Mouse (Mus musculus) gastrocnemius, postnatal 36 days (tissue): ENCODE data around the gene Trp53bp1. TPM values are rescaled to one million over a fixed set of nuclear protein-coding genes. Genes with fewer than 3 reads are reported as not detected.

Source experiments
- DNase-seq, 2 experiments: peaks; one replicate each; pipeline ENCODE4 v3.0.0; 2022
- intact Hi-C: fragments of 180-260 bp; cut with DNase I; formaldehyde crosslinking; loops from one replicate; pipeline ENCODE4 v1.15.1; 2025
- total RNA-seq, 2 experiments: library from RNA; stranded (reverse); gene quantifications; 2 replicates each; pipeline ENCODE4 v1.2.3; 2021

The Trp53bp1 gene
- total RNA-seq, 2 experiments from 2014 or later = 14.2 to 16.0 TPM

- intact Hi-C loops = no loop called here
- DNase-seq = no peak
Measured at GRCm38 (mm10) chr2:121153100-121153499, 118.1 kb downstream of the Trp53bp1 start.

- intact Hi-C loops = no loop called here
- no peak for DNase-seq
Measured at GRCm38 (mm10) chr2:121149679-121150078, 121.5 kb downstream of the Trp53bp1 start.

Other genes starting within 250 kb of the Trp53bp1 start
- not detected for gene Epb42, start 234.3 kb downstream of the Trp53bp1 start, total RNA-seq
- gene Tgm5, start 185.6 kb downstream of the Trp53bp1 start, total RNA-seq = not detected
- gene Tgm7, start 161.6 kb downstream of the Trp53bp1 start, total RNA-seq = not detected
- 10 to 100 TPM; 14.7 to 15.0 TPM for gene Adal, start 131.0 kb downstream of the Trp53bp1 start, total RNA-seq
- gene Lcmt2, start 130.8 kb downstream of the Trp53bp1 start, total RNA-seq = 1 to 10 TPM; 2.7 to 4.1 TPM
- 10 to 100 TPM; 10.2 to 11.5 TPM for gene Tubgcp4, start 100.8 kb downstream of the Trp53bp1 start, total RNA-seq
- 1 to 10 TPM; 3.6 to 4.6 TPM for gene Zscan29, start 100.3 kb downstream of the Trp53bp1 start, total RNA-seq
- 1 to 10 TPM; 6.7 to 8.1 TPM for gene Map1a, start 18.2 kb upstream of the Trp53bp1 start, total RNA-seq
- 10 to 100 TPM; 63.1 to 84.5 TPM for gene Ppip5k1, start 84.0 kb upstream of the Trp53bp1 start, total RNA-seq
- gene Ckmt1, start 86.3 kb upstream of the Trp53bp1 start, total RNA-seq = not detected
- under 1 TPM in 1 of 2 experiments, not detected in 1; 0.08 TPM for gene Strc, start 115.8 kb upstream of the Trp53bp1 start, total RNA-seq
- gene Pdia3, start 142.4 kb upstream of the Trp53bp1 start, total RNA-seq = 10 to 100 TPM; 40.2 to 41.8 TPM
- gene Catsper2, start 142.4 kb upstream of the Trp53bp1 start, total RNA-seq = 1 to 10 TPM; 1.7 to 2.0 TPM
- not detected for gene Ell3, start 172.9 kb upstream of the Trp53bp1 start, total RNA-seq
- 100 to 1,000 TPM; 310 to 311 TPM for gene Serf2, start 177.8 kb upstream of the Trp53bp1 start, total RNA-seq
- gene Hypk, start 181.9 kb upstream of the Trp53bp1 start, total RNA-seq = 10 to 100 TPM; 11.5 to 23.6 TPM
- not detected for gene Serinc4, start 185.4 kb upstream of the Trp53bp1 start, total RNA-seq
- gene Mfap1b, start 202.7 kb upstream of the Trp53bp1 start, total RNA-seq = 10 to 100 TPM; 17.4 to 21.8 TPM
- 10 to 100 TPM; 12.8 to 15.7 TPM for gene Mfap1a, start 235.3 kb upstream of the Trp53bp1 start, total RNA-seq
- gene Wdr76, start 235.3 kb upstream of the Trp53bp1 start, total RNA-seq = 1 to 10 TPM; 1.7 to 2.0 TPM